Mouse (Mus musculus) liver, embryonic 16.5 days (tissue): ENCODE data around the gene Glcci1. TPM values are rescaled to one million over a fixed set of nuclear protein-coding genes. Genes with fewer than 3 reads are reported as not detected.
"Not testable (repeated sequence)": the region's sequence is repeated elsewhere in the genome, so short reads cannot be mapped to it uniquely, and the experiment has no call there.

Experiments used
- ATAC-seq: fragments of 200-750 bp; cut with Nextera tagmentation; 2 replicates; pipeline ENCODE4 v1.8.0; 2017; ENCODE audit warnings: low read depth, mild to moderate bottlenecking, moderate number of reproducible peaks, moderate library complexity
- H3K27ac ChIP-seq: fragments of 300-500 bp; sonication (generic); 2 replicates; pipeline ENCODE4 v1.5.1; 2014; ENCODE audit warnings: mild to moderate bottlenecking, low read length
- H3K27me3 ChIP-seq: fragments of 300-500 bp; sonication (generic); 2 replicates; pipeline ENCODE4 v1.6.1; 2014; ENCODE audit warnings: low read depth, low read length, mixed read lengths; ENCODE audit not compliant: control insufficient read depth, insufficient read depth
- H3K36me3 ChIP-seq: fragments of 300-500 bp; sonication (generic); 2 replicates; pipeline ENCODE4 v1.6.1; 2014; ENCODE audit warnings: mild to moderate bottlenecking; ENCODE audit not compliant: control insufficient read depth, insufficient read depth
- H3K4me1 ChIP-seq: fragments of 300-500 bp; sonication (generic); 2 replicates; pipeline ENCODE4 v1.6.1; 2014; ENCODE audit warnings: low read depth, low read length, mixed read lengths; ENCODE audit not compliant: control insufficient read depth
- H3K4me2 ChIP-seq: fragments of 300-500 bp; sonication (generic); 2 replicates; pipeline ENCODE4 v1.6.1; 2014; ENCODE audit warnings: low read depth, low read length, mixed read lengths
- H3K4me3 ChIP-seq: fragments of 300-500 bp; sonication (generic); 2 replicates; pipeline ENCODE4 v1.5.1; 2014; ENCODE audit warnings: low read depth, mild to moderate bottlenecking, low read length
- H3K9ac ChIP-seq: fragments of 300-500 bp; sonication (generic); 2 replicates; pipeline ENCODE4 v1.6.1; 2014; ENCODE audit warnings: low read depth, low read length
- H3K9me3 ChIP-seq: fragments of 300-500 bp; sonication (generic); replicated peaks from 2 replicates; pipeline ENCODE4 v1.6.1; 2016; ENCODE audit warnings: low read length; ENCODE audit not compliant: control insufficient read depth
- WGBS: fragments of 180-500 bp; shearing (Covaris S2); extraction: QIAGEN DNeasy Blood & Tissue Kit; methylation state at CpG from one replicate; pipeline ENCODE4 v1.1.7; 2014; ENCODE audit not compliant: insufficient replicate concordance; 5-methylcytosine and 5-hydroxymethylcytosine counted together
- polyA plus RNA-seq: library from polyadenylated mRNA; unstranded; fragments of >200 nt; fragmentation: Nextera tagmentation; extraction: Ambion mirVana; gene quantifications from 2 replicates; pipeline ENCODE4 v1.2.1, GENCODE M21; 2015

Gene Glcci1
- polyA plus RNA-seq, 1 experiment from 2014 or later, result 1.2 TPM

GRCm38 (mm10) chr6:8521231-8521630 lies 11.8 kb downstream of the Glcci1 start:
- no peak overlapping the region for H3K4me3 ChIP-seq
- H3K4me1 ChIP-seq, result no peaks in the 10 kb centered on the region
- WGBS, result 83% methylated on average over 4 of the region's 4 CpGs
- no peak overlapping the region for H3K27ac ChIP-seq
- no peak overlapping the region for H3K4me2 ChIP-seq
- no peak overlapping the region for H3K9ac ChIP-seq
- ATAC-seq, result peak; percentile 43; the same call in 1 of the 2 replicates
- no peaks in the 10 kb centered on the region for H3K27me3 ChIP-seq
- H3K36me3 ChIP-seq, result no peaks in the 10 kb centered on the region
- no peaks in the 10 kb centered on the region for H3K9me3 ChIP-seq

GRCm38 (mm10) chr6:8524717-8525116 lies 15.3 kb downstream of the Glcci1 start:
- ATAC-seq, result no peak

GRCm38 (mm10) chr6:8531104-8531894 lies 21.9 kb downstream of the Glcci1 start:
- no peaks in the 10 kb centered on the region for H3K36me3 ChIP-seq
- H3K27me3 ChIP-seq, result no peaks in the 10 kb centered on the region
- H3K9ac ChIP-seq, result no peak overlapping the region
- ATAC-seq, result peak; percentile 97
- H3K27ac ChIP-seq, result peak overlapping the region; percentile 82
- H3K4me1 ChIP-seq, result peaks cover 11% of the 10 kb centered on the region
- peak overlapping the region; percentile 20; the same call in 1 of the 2 replicates for H3K4me3 ChIP-seq
- WGBS, result 25% methylated on average over 4 of the region's 4 CpGs
- no peaks in the 10 kb centered on the region for H3K9me3 ChIP-seq
- peak overlapping the region; percentile 53 for H3K4me2 ChIP-seq

More at GRCm38 (mm10) chr6:8524717-8525116, 15.3 kb downstream of the Glcci1 start:
- Histone ChIP-seq H3K9me3 (no peaks in the 10 kb centered on the region), H3K27me3 (no peaks in the 10 kb centered on the region), H3K27ac (no peak overlapping the region), H3K4me2 (no peak overlapping the region), H3K4me1 (no peaks in the 10 kb centered on the region), H3K9ac (no peak overlapping the region), H3K36me3 (no peaks in the 10 kb centered on the region), H3K4me3 (no peak overlapping the region)
- 65% methylated on average over 5 of the region's 5 CpGs for WGBS

GRCm38 (mm10) chr6:8536944-8537343 lies 27.5 kb downstream of the Glcci1 start:
- Histone ChIP-seq H3K9ac (no peak overlapping the region), H3K36me3 (no peaks in the 10 kb centered on the region), H3K4me2 (no peak overlapping the region), H3K4me3 (no peak overlapping the region), H3K27me3 (no peaks in the 10 kb centered on the region), H3K27ac (no peak overlapping the region), H3K9me3 (no peaks in the 10 kb centered on the region), H3K4me1 (no peaks in the 10 kb centered on the region; the same call in 1 of the 2 replicates)
- 58% methylated on average over 2 of the region's 2 CpGs for WGBS
- ATAC-seq, result no peak

- not testable (repeated sequence) for H3K4me1 ChIP-seq, H3K27me3 ChIP-seq, H3K9ac ChIP-seq, H3K9me3 ChIP-seq, H3K27ac ChIP-seq, H3K4me2 ChIP-seq, ATAC-seq, H3K4me3 ChIP-seq, H3K36me3 ChIP-seq
- WGBS, result 72% methylated on average over 4 of the region's 4 CpGs
Observed at GRCm38 (mm10) chr6:8541531-8541930, 32.1 kb downstream of the Glcci1 start.

GRCm38 (mm10) chr6:8544822-8545221 lies 35.4 kb downstream of the Glcci1 start:
- ATAC-seq, result no peak
- H3K27me3 ChIP-seq, result no peaks in the 10 kb centered on the region
- no peak overlapping the region for H3K4me2 ChIP-seq
- 83% methylated on average over 5 of the region's 5 CpGs for WGBS
- no peak overlapping the region for H3K4me3 ChIP-seq
- H3K36me3 ChIP-seq, result no peaks in the 10 kb centered on the region
- no peaks in the 10 kb centered on the region for H3K9me3 ChIP-seq
- no peaks in the 10 kb centered on the region for H3K4me1 ChIP-seq
- H3K9ac ChIP-seq, result no peak overlapping the region
- H3K27ac ChIP-seq, result no peak overlapping the region

GRCm38 (mm10) chr6:8545780-8546179 lies 36.4 kb downstream of the Glcci1 start:
- no peak overlapping the region for H3K27ac ChIP-seq
- H3K4me2 ChIP-seq, result no peak overlapping the region
- H3K36me3 ChIP-seq, result no peaks in the 10 kb centered on the region
- H3K27me3 ChIP-seq, result no peaks in the 10 kb centered on the region
- 80% methylated on average over 7 of the region's 7 CpGs for WGBS
- no peaks in the 10 kb centered on the region for H3K9me3 ChIP-seq
- no peaks in the 10 kb centered on the region for H3K4me1 ChIP-seq
- no peak overlapping the region for H3K4me3 ChIP-seq
- no peak for ATAC-seq
- no peak overlapping the region for H3K9ac ChIP-seq

- H3K27ac ChIP-seq, result no peak overlapping the region
- no peaks in the 10 kb centered on the region for H3K36me3 ChIP-seq
- H3K4me2 ChIP-seq, result no peak overlapping the region
- H3K9ac ChIP-seq, result no peak overlapping the region
- 81% methylated on average over 2 of the region's 2 CpGs for WGBS
- no peak overlapping the region for H3K4me3 ChIP-seq
- no peaks in the 10 kb centered on the region for H3K27me3 ChIP-seq
- no peaks in the 10 kb centered on the region for H3K9me3 ChIP-seq
- no peaks in the 10 kb centered on the region for H3K4me1 ChIP-seq
- no peak for ATAC-seq
Observed at GRCm38 (mm10) chr6:8551155-8551554, 41.8 kb downstream of the Glcci1 start.

GRCm38 (mm10) chr6:8556849-8557571 lies 47.6 kb downstream of the Glcci1 start:
- Histone ChIP-seq H3K4me3 (no peak overlapping the region), H3K4me1 (no peaks in the 10 kb centered on the region)
- 77% methylated on average over 5 of the region's 5 CpGs for WGBS

More at GRCm38 (mm10) chr6:8556849-8557571, 47.6 kb downstream of the Glcci1 start:
- Histone ChIP-seq H3K4me2 (no peak overlapping the region), H3K36me3 (no peaks in the 10 kb centered on the region), H3K9ac (no peak overlapping the region), H3K27ac (no peak overlapping the region), H3K27me3 (no peaks in the 10 kb centered on the region), H3K9me3 (no peaks in the 10 kb centered on the region)
- ATAC-seq, result no peak
